Mouse (Mus musculus) spleen, adult 2 months (tissue): ENCODE results near the gene Tmprss4.

Source experiments
- CTCF ChIP-seq: fragments of 200-500 bp; IDR thresholded peaks from 2 replicates; pipeline ENCODE4 v1.5.1; 2011; ENCODE audit warnings: mild to moderate bottlenecking, inconsistent platforms; ENCODE audit not compliant: insufficient read depth, insufficient read length, insufficient replicate concordance; ENCODE audit errors: extremely low read depth
- POLR2A ChIP-seq: fragments of 200-500 bp; IDR thresholded peaks from 2 replicates; pipeline ENCODE4 v1.6.1; 2011; ENCODE audit warnings: low read depth, low read length, inconsistent platforms

DNA sequence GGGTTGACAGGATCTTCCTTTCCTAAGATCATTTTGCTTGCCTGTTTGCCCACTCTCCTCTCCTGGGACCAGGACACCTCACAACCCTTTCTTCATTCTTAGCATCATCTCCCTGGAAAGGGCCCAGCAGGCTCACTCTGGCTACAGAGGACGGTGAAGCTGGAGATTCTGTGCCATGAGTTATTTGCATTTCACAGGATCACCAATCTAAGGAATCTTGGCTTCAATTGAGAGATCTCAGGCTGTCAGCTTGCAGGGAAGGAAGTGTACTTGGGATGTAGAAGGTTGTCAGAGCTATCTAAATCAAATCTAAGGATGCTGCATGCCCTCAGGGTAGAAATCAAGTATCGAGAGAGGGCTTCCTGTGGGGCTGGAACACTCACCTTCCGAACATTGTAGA lies 30.4 kb downstream of the Tmprss4 start:
- TF ChIP-seq POLR2A, result no peak
- TF ChIP-seq CTCF, result no peak
